Mouse (Mus musculus): Measurements from ENCODE around the gene Gm12258.
"Not testable (repeated sequence)": the region's sequence is repeated elsewhere in the genome, so short reads cannot be mapped to it uniquely, and the experiment has no call there.

DNA sequence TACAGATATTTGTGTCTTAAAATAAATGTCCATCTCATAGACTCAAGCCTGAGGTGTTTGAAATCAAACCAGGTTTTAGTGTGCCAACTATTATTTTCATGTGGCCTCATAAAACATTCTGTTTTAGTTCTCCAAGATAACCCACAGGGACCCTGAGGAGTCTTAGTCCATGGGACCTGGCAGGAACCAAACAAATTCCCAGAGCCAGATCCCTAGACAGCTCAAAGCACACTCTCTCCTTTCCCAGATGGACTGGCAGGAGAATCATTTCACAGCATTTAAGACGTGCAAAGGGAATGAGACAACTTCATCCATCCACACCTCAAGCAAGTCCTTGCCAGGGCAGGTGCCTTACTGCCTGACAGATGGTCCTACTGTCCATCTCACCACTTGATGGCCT, 32.3 kb upstream of the Gm12258 start, which contains the start of gene Olfr313:
- TF ChIP-seq CTCF (conservative IDR thresholded peaks at IDR 0.05; ENCODE audit: low read length); NANOG (IDR thresholded peaks at IDR 0.05; ENCODE audit: borderline replicate concordance, low read length): not testable (repeated sequence)

Measured in E14TG2a.4 (cell line).